ENCODE assay signal across 8 mouse cellular contexts in genomic region chr10:115315473-115316171, GRCm38 (mm10). TPM values are rescaled to one million over a fixed set of nuclear protein-coding genes. Genes with fewer than 3 reads are reported as not detected.
A peak's percentile ranks its signal among the peaks of the same experiment; 100 is the strongest.
DNase-seq lines count a peak whose midpoint lies in the region; ATAC-seq lines count a peak whose summit lies in the region.

Gene Rab21 (minus strand): TSS chr10:115315594.

- peak; percentile 66 for ATAC-seq in inflammation-experienced regulatory T-cells, adult 6 months
- ATAC-seq in megakaryocyte-erythroid progenitor cell, adult 5-6 weeks (replicated peaks; ENCODE audit: low FRiP score, low TSS enrichment, poor library complexity, severe bottlenecking): peak; percentile 88

- intact Hi-C loops in gastrocnemius, postnatal 14 days (cut with DNase I; ENCODE audit: low total_unique reads): no loop called here
- intact Hi-C loops in left cerebral cortex, postnatal 10 days (cut with DNase I): loop anchor here (5.0 kb wide), 1 partner anchor 72 kb away; no protein-coding TSS in a partner anchor

- DNase-seq in adipocyte (ENCODE audit: low spot score): peak; percentile 90
- DNase-seq in embryo, embryonic 10 days (ENCODE audit: low spot score): peak; percentile 97
- DNase-seq in gastrocnemius, postnatal 14 days: peak; percentile 98
- DNase-seq in left cerebral cortex, postnatal 10 days (ENCODE audit: extremely low spot score in 1 of 2, low spot score in 2 of 2): peak; percentile 95 to 98
- DNase-seq in right cerebral cortex, postnatal 25 days: peak; percentile 97
- DNase-seq in urinary bladder, postnatal 4 days (ENCODE audit: low spot score in 2 of 2): peak; percentile 95 to 100

RNA-seq across cellular contexts. Expression of gene Rab21, which starts in this region (rescaled TPM):
- 10 to 100 TPM; 29.3 to 31.6 TPM for total RNA-seq in gastrocnemius, postnatal 14 days (2021)
- polyA plus RNA-seq in inflammation-experienced regulatory T-cells, adult 6 months (2017; shearing (Covaris generic)): 10 to 100 TPM; 19.2 to 22.6 (median 21.0) TPM
- total RNA-seq in left cerebral cortex, postnatal 10 days (2021): 10 to 100 TPM; 43.7 to 46.2 TPM
- total RNA-seq in megakaryocyte-erythroid progenitor cell, adult 5-6 weeks (2014; fragmentation: Nextera tagmentation): 26.5 and 29.9 TPM in 2 replicates
- total RNA-seq in megakaryocyte-erythroid progenitor cell, adult 5-6 weeks (2017): 25.1 and 40.5 TPM in 2 replicates

Comparison
In these comparisons a context has a peak if more than half of its experiments do, and no peak if none do; other contexts are left out.
1. Peak in every context shown above with its lines: DNase-seq and ATAC-seq.